ENCODE assay signal across 23 mouse cellular contexts in the genomic region with DNA sequence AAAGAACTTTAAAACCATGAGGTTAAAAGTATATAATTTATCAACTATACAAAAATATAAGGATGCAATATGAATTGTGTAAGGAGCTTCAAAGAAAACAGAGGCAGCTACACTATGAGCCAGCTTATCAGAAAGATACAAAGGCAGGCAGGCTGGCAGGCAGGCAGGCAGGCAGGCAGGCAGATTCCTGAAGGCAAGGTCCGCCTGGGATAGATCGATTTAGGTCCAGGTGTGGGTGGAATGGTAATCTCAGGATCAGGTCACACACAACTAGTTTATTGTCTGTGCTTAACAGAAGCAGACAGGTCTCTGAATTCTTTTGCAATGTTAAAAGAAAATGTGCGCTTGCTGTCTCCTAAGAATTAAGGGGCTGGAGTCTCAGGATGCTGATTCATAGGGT.
"Had no signal": no experiment of that assay in that cellular context is flagged by ENCODE, and none has a peak within 500 bp of the region (broad histone marks: within the 10 kb centered on the region; RNA-seq: fewer than 3 reads in every experiment).

No protein-coding gene starts in this region.

- H3K36me3 ChIP-seq: limb, embryonic 10.5 days; limb, embryonic 13.5 days; lung, embryonic 15.5 days; midbrain, embryonic 12.5 days; midbrain, embryonic 15.5 days; neural tube, embryonic 12.5 days; neural tube, embryonic 15.5 days had no signal

- H3K9ac ChIP-seq: limb, embryonic 13.5 days; liver, embryonic 14.5 days; liver, postnatal 0 days; lung, embryonic 15.5 days; midbrain, embryonic 12.5 days; midbrain, embryonic 15.5 days; neural tube, embryonic 12.5 days; neural tube, embryonic 15.5 days had no signal

- H3K27ac ChIP-seq: kidney, postnatal 0 days; layer of hippocampus, adult 2 months; limb, embryonic 10.5 days; limb, embryonic 13.5 days; liver, embryonic 14.5 days; lung, embryonic 15.5 days; midbrain, embryonic 12.5 days; midbrain, embryonic 15.5 days; neural tube, embryonic 12.5 days; neural tube, embryonic 15.5 days; stomach, postnatal 0 days had no signal

- DNase-seq: kidney, adult 2 months; kidney, postnatal 25 days; layer of hippocampus, adult 9-11 months; liver, postnatal 0 days; lung, postnatal 10 days; lung, postnatal 4 days; right cerebral cortex, adult 18-20 months; right cerebral cortex, postnatal 14 days; right cerebral cortex, postnatal 4 days; thymus, adult 2 months; thymus, postnatal 14 days had no signal

- H3K4me2 ChIP-seq: limb, embryonic 13.5 days; liver, embryonic 11.5 days; lung, embryonic 15.5 days; midbrain, embryonic 12.5 days; midbrain, embryonic 15.5 days; neural tube, embryonic 12.5 days; neural tube, embryonic 15.5 days had no signal

- H3K9me3 ChIP-seq: limb, embryonic 10.5 days; limb, embryonic 13.5 days; lung, embryonic 15.5 days; midbrain, embryonic 12.5 days; midbrain, embryonic 15.5 days; neural tube, embryonic 12.5 days; neural tube, embryonic 15.5 days had no signal

- ATAC-seq: liver, postnatal 0 days; midbrain, embryonic 15.5 days had no signal

- H3K4me1 ChIP-seq: lung, embryonic 15.5 days; midbrain, embryonic 12.5 days; midbrain, embryonic 15.5 days; neural tube, embryonic 12.5 days had no signal

- H3K27me3 ChIP-seq: limb, embryonic 13.5 days; lung, embryonic 15.5 days; midbrain, embryonic 12.5 days; midbrain, embryonic 15.5 days; neural tube, embryonic 12.5 days; neural tube, embryonic 15.5 days had no signal

- H3K4me3 ChIP-seq: layer of hippocampus, adult 2 months; limb, embryonic 10.5 days; limb, embryonic 13.5 days; lung, embryonic 15.5 days; midbrain, embryonic 12.5 days; midbrain, embryonic 15.5 days; neural tube, embryonic 12.5 days; neural tube, embryonic 15.5 days had no signal
